Mouse (Mus musculus): ENCODE measurements at regions not wholly inside any gene's neighbourhood (a gene's known extent, or its start where the extent isn't known, plus 50 kb on each side); places are given as distances from the start of the nearest gene placed in this dataset.

DNA sequence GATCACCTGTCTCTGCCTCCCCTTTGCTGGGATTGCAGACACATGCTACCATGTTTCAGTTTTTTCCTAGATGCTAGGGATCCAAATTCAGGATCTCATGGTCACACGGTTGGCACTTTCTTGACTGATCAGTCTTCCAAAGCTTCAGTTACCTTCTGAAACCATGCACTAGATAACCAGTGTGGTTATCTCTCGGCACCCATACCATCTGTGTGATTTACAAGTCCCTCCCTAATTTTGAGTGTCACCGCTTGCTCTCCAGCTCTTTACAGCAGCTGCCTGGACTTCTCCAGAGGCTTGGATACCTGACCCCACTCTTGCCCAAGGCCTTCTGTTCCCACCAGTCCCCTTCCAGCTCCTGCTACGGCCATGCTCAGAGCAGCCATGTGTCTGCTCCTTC, 130.6 kb upstream of the Nfe2l3 start:
- H3K36me3 ChIP-seq (replicated peaks) = no peaks in the 10 kb centered on the region

DNA sequence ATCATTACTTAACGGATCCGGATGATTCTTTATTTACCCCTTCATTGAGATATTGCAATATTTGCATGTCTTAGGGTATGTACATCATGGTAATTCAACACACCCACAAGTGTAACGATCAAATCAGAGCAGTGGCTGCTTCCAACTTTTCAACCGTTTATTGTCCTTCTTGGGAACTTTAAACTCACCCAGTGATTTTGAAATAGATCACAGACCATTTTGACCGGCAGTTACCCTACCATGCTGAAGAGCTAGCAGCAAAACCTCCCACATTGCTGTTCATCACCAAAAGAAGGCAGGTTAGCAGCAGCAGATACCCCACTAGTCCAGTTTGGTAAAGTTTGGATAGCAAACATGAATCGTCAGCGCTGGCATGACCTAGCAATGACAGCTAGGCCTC, 130.2 kb upstream of the Nfe2l3 start:
- no peak for DNase-seq (ENCODE audit: low spot score)
- H3K36me3 ChIP-seq (replicated peaks) = no peaks in the 10 kb centered on the region
- no peaks in the 10 kb centered on the region for H3K4me1 ChIP-seq
- 92% methylated on average over 7 of the region's 7 CpGs for WGBS
- H3K27me3 ChIP-seq (replicated peaks; ENCODE audit: low read depth, poor library complexity, severe bottlenecking) = no peaks in the 10 kb centered on the region
- no peak overlapping the region for H3K4me3 ChIP-seq
- H3K27ac ChIP-seq (replicated peaks) = no peak overlapping the region
- peaks cover 4% of the 10 kb centered on the region; the same call in 1 of the 2 replicates for H3K9me3 ChIP-seq

More for the DNA sequence above, 130.6 kb upstream of the Nfe2l3 start:
- DNase-seq (ENCODE audit: low spot score) = no peak
- Histone ChIP-seq H3K27ac (replicated peaks) (no peak overlapping the region), H3K4me1 (no peaks in the 10 kb centered on the region), H3K9me3 (peaks cover 4% of the 10 kb centered on the region; the same call in 1 of the 2 replicates), H3K4me3 (no peak overlapping the region), H3K27me3 (replicated peaks; ENCODE audit: low read depth, poor library complexity, severe bottlenecking) (no peaks in the 10 kb centered on the region)
- 95% methylated on average over 4 of the region's 4 CpGs for WGBS

- H3K27me3 ChIP-seq (replicated peaks; ENCODE audit: low read depth, poor library complexity, severe bottlenecking) = no peaks in the 10 kb centered on the region
- no peaks in the 10 kb centered on the region for H3K36me3 ChIP-seq (replicated peaks)
- DNase-seq (ENCODE audit: low spot score) = no peak
- no peak overlapping the region for H3K27ac ChIP-seq (replicated peaks)
- 76% methylated on average over 2 of the region's 2 CpGs for WGBS
- H3K4me3 ChIP-seq = no peak overlapping the region
- H3K4me1 ChIP-seq = peaks cover 13% of the 10 kb centered on the region
- H3K9me3 ChIP-seq = no peaks in the 10 kb centered on the region
These were observed 114.1 kb upstream of the Nfe2l3 start for GRCm38 (mm10) chr6:51318341-51318740.

DNA sequence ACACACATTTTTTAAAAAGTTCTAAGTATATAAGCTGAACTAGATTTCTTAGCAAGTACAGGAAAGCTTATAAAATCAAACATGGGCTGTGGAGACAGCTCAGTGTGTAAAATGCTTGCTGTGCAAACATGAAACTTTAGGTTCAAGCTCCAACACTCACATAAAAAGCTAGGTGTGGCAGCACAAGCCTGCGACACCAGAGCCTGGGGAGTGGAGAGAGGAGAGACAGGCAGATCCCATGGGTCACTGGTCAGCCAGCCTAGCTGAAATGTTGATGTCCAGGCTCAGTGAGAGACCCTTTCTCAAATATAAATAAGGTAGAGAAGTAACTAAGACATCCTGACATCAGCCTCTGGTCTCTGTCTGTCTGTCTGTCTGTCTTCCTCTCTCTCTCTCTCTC, 112.5 kb upstream of the Nfe2l3 start:
- Histone ChIP-seq H3K4me1 (peaks cover 17% of the 10 kb centered on the region), H3K4me3 (no peak overlapping the region), H3K27me3 (replicated peaks; ENCODE audit: low read depth, poor library complexity, severe bottlenecking) (no peaks in the 10 kb centered on the region), H3K9me3 (no peaks in the 10 kb centered on the region), H3K36me3 (replicated peaks) (no peaks in the 10 kb centered on the region), H3K27ac (replicated peaks) (no peak overlapping the region)
- 73% methylated on average over 1 of the region's 1 CpGs for WGBS
- no peak for DNase-seq (ENCODE audit: low spot score)

GRCm38 (mm10) chr6:51320676-51321419, 111.6 kb upstream of the Nfe2l3 start:
- Histone ChIP-seq H3K9me3 (no peaks in the 10 kb centered on the region), H3K4me1 (peaks cover 23% of the 10 kb centered on the region), H3K27ac (replicated peaks) (0 out of 2 replicates have a peak overlapping the region, but pooled peaks have one; percentile 25), H3K27me3 (replicated peaks; ENCODE audit: low read depth, poor library complexity, severe bottlenecking) (no peaks in the 10 kb centered on the region), H3K4me3 (no peak overlapping the region), H3K36me3 (replicated peaks) (no peaks in the 10 kb centered on the region)
- WGBS = 53% methylated on average over 8 of the region's 8 CpGs
- no peak for DNase-seq (ENCODE audit: low spot score)

DNA sequence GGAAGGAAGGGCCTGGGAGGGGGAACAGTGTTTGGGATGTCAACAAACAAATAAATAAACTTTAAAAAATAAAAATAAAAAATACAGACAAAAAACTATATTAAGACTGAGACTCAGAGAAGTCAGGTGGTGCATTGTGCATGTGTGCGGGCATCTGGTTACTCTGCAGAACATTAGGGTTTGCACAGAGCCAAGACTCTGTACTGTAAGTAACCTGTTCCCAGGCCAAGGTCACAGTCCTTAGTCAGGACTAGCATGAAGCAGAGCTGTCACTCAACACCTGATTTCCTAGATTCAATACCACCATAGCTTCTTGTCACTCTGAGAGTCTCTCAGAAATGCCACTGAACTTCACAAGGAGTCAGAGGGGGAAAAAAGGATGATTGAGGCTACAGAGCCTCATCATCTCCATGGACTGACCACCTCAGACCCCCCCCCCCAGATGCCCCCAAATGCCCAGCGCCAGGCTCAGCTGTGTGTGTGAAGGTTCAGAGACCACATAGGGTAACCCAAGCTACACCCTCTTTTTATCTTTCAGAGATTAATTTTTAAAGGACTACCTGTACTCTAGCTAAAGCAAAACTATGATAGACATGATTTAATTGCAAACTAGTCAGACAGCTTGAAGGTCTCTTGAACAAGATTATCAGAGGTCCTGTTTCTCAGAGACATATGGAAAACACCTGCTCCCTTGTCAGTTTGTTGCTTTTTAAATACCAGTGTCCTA, 106.2 kb upstream of the Nfe2l3 start:
- WGBS = 91% methylated on average over 2 of the region's 2 CpGs
- Histone ChIP-seq H3K36me3 (replicated peaks) (no peaks in the 10 kb centered on the region), H3K9me3 (no peaks in the 10 kb centered on the region), H3K27me3 (replicated peaks; ENCODE audit: low read depth, poor library complexity, severe bottlenecking) (no peaks in the 10 kb centered on the region; the same call in 1 of the 2 replicates), H3K4me3 (no peak overlapping the region), H3K4me1 (peaks cover 15% of the 10 kb centered on the region), H3K27ac (replicated peaks) (no peak overlapping the region)
- DNase-seq (ENCODE audit: low spot score) = no peak

DNA sequence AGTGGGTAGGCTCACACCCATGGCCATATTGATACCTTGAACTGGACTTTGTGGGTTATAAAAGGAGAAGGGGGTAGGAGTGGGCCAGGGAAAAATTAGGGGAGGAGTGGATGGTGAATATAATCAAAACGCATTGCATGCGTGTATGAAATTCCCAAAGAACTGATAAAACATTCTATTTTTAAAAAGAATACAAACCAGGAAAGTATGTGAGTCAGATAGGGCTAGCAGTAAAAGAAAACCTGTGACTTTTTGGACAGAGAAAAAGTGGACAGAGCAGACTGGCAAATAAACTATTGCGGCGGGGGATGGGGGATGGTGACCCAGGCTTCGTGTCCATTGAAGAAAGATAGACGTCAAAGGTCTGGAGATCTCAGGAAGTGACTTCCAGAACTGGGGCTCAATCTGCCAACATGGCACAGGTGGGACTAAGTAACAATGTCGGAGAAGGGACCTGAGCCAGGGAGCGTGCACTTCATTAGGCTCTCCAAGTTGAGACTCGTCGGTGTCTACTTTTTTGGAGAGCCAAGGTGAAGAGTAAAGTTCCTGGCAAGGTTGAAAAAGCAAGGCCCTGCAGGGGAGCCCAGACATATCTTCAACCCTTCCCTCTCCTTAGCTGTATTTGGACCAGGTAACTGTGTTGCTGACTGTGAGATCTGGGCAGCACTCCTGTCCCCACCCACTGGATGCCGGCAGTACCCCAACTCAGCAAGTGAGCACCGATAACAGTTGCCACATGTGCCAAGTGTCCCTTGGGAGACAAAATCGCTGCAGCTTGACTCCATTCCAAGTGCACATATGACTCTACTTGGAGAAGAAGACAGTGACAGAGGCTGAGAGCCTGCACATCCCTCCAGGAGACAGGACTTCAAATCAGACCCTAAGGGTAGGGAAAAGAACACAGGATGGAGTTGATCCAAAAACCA, 103.1 kb upstream of the Nfe2l3 start:
- no peaks in the 10 kb centered on the region for H3K9me3 ChIP-seq
- peaks cover 33% of the 10 kb centered on the region for H3K4me1 ChIP-seq
- H3K36me3 ChIP-seq (replicated peaks) = no peaks in the 10 kb centered on the region
- H3K4me3 ChIP-seq = no peak overlapping the region
- H3K27ac ChIP-seq (replicated peaks) = no peak overlapping the region
- no peaks in the 10 kb centered on the region; the same call in 1 of the 2 replicates for H3K27me3 ChIP-seq (replicated peaks; ENCODE audit: low read depth, poor library complexity, severe bottlenecking)
- DNase-seq (ENCODE audit: low spot score) = no peak
- 88% methylated on average over 13 of the region's 13 CpGs for WGBS

- Histone ChIP-seq H3K36me3 (replicated peaks) (no peaks in the 10 kb centered on the region), H3K4me1 (peaks cover 35% of the 10 kb centered on the region), H3K27me3 (replicated peaks; ENCODE audit: low read depth, poor library complexity, severe bottlenecking) (no peaks in the 10 kb centered on the region; the same call in 1 of the 2 replicates), H3K4me3 (no peak overlapping the region), H3K9me3 (no peaks in the 10 kb centered on the region), H3K27ac (replicated peaks) (no peak overlapping the region)
- 70% methylated on average over 5 of the region's 5 CpGs for WGBS
- DNase-seq (ENCODE audit: low spot score) = no peak
These were observed 102.3 kb upstream of the Nfe2l3 start for GRCm38 (mm10) chr6:51330069-51330706.

DNA sequence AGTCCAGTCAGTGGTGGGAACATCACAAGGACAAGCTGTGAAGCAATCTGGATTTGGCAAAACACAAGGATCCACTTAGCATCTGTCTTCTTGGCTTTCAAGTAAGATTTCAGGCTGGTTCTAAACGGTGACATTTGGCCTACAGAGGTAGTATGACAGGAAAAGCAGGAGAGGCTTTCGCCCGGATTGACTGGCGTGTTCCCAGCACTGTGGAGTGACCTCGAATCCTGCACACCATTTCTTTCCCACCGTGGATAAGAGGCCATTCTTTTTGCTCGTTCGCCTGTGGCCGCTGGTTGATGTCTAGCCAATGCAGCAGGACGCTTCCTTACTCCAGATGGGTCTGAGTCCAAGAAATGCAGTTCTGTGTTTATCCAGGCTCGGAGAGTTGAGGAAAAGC, 99.6 kb upstream of the Nfe2l3 start:
- Histone ChIP-seq H3K27me3 (replicated peaks; ENCODE audit: low read depth, poor library complexity, severe bottlenecking) (no peaks in the 10 kb centered on the region; the same call in 1 of the 2 replicates), H3K27ac (replicated peaks) (no peak overlapping the region), H3K36me3 (replicated peaks) (no peaks in the 10 kb centered on the region), H3K4me1 (peaks cover 28% of the 10 kb centered on the region), H3K9me3 (no peaks in the 10 kb centered on the region), H3K4me3 (no peak overlapping the region)
- WGBS = 58% methylated on average over 11 of the region's 11 CpGs
- no peak for DNase-seq (ENCODE audit: low spot score)

- Histone ChIP-seq H3K4me3 (no peak overlapping the region), H3K4me1 (peaks cover 31% of the 10 kb centered on the region), H3K27me3 (replicated peaks; ENCODE audit: low read depth, poor library complexity, severe bottlenecking) (no peaks in the 10 kb centered on the region; the same call in 1 of the 2 replicates), H3K36me3 (replicated peaks) (no peaks in the 10 kb centered on the region), H3K9me3 (no peaks in the 10 kb centered on the region), H3K27ac (replicated peaks) (peak overlapping the region; percentile 72)
- WGBS = 29% methylated on average over 7 of the region's 7 CpGs
- DNase-seq (ENCODE audit: low spot score) = peak; percentile 40
These were observed 98.6 kb upstream of the Nfe2l3 start for GRCm38 (mm10) chr6:51333722-51334360.

DNA sequence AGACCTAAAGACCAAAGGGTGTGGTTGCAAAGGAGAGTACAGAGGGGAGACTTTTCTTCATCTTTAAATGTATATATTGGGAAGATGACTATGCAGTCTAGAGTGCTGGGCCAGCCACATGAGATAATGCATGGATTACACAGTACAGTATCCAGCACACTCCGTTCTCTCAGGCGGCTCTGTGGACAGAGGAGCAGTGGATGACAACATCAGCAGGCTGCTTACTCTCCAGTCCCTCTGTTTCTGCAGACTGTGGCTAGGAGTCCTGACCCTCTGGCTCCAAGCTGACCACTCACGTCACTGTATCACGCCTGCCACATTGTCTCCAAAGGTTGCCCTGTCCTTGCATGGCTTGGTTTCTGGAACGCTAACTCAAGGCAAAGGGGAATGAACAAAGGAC, 97.2 kb upstream of the Nfe2l3 start:
- Histone ChIP-seq H3K27ac (replicated peaks) (no peak overlapping the region), H3K4me3 (no peak overlapping the region), H3K36me3 (replicated peaks) (no peaks in the 10 kb centered on the region), H3K4me1 (peaks cover 27% of the 10 kb centered on the region), H3K27me3 (replicated peaks; ENCODE audit: low read depth, poor library complexity, severe bottlenecking) (no peaks in the 10 kb centered on the region; the same call in 1 of the 2 replicates), H3K9me3 (no peaks in the 10 kb centered on the region)
- DNase-seq (ENCODE audit: low spot score) = no peak
- WGBS = 89% methylated on average over 5 of the region's 5 CpGs

All from embryonic facial prominence, embryonic 10.5 days (tissue).